Mouse (Mus musculus) liver, adult 2 months (tissue): ENCODE measurements at regions not wholly inside any gene's neighbourhood (a gene's known extent, or its start where the extent isn't known, plus 50 kb on each side); places are given as distances from the start of the nearest gene placed in this dataset.

Experiments
- CTCF ChIP-seq: fragments of 200-500 bp; IDR thresholded peaks from 2 replicates; pipeline ENCODE4 v1.5.1; 2011; ENCODE audit warnings: low read depth, low read length, control low read depth
- POLR2A ChIP-seq: fragments of 200-500 bp; IDR thresholded peaks from 2 replicates; pipeline ENCODE4 v1.6.1; 2011; ENCODE audit warnings: low read length, control low read depth; ENCODE audit not compliant: insufficient read depth; ENCODE audit errors: extremely low read depth

DNA sequence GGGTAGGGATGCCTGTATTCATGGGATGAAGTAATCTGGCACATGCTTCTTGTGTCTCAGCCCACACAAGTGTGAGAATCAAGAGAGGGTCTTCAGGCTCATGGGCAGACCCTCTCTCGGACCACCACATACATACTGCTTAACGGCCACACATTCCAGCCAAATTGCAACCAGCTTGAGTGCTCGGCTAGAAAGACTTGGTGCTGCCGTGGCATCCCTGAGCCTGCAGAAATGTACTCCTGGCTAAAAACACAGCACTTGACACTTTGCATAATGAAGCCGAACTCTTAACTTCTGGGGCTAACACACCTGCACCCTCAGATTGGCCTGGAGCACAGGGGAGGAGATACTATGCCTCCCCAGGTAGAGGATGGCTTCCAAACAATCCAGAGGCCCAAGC lies 461.6 kb upstream of the 3110018I06Rik start:
- TF ChIP-seq CTCF (no peak), POLR2A (no peak)
